Mouse (Mus musculus): ENCODE measurements around the gene Crygn.
"Not testable (repeated sequence)": the region's sequence is repeated elsewhere in the genome, so short reads cannot be mapped to it uniquely, and the experiment has no call there.

Gene Crygn

GRCm38 (mm10) chr5:24757816-24758215 is at the start of gene Crygn:
TSS of gene Crygn (minus strand) at chr5:24758008.
- no peak for DNase-seq

GRCm38 (mm10) chr5:24805222-24805621 is 47.4 kb upstream of the Crygn start:
- no peak for DNase-seq

GRCm38 (mm10) chr5:24804661-24805060 is 46.9 kb upstream of the Crygn start:
- no peak for DNase-seq

GRCm38 (mm10) chr5:24801841-24802624 is 44.2 kb upstream of the Crygn start:
- no peak for DNase-seq

GRCm38 (mm10) chr5:24800416-24800815 is 42.6 kb upstream of the Crygn start:
- peak; percentile 44 for DNase-seq

GRCm38 (mm10) chr5:24798639-24799038 is 40.8 kb upstream of the Crygn start:
- no peak for DNase-seq

- DNase-seq: no peak
Observed at GRCm38 (mm10) chr5:24797858-24798257, 40.0 kb upstream of the Crygn start.

- DNase-seq: no peak
Observed at GRCm38 (mm10) chr5:24792961-24793360, 35.2 kb upstream of the Crygn start.

- DNase-seq: no peak
Observed at GRCm38 (mm10) chr5:24782957-24783356, 25.1 kb upstream of the Crygn start.

- no peak for DNase-seq
Observed at GRCm38 (mm10) chr5:24781048-24781447, 23.2 kb upstream of the Crygn start.

- DNase-seq: no peak
Observed at GRCm38 (mm10) chr5:24779881-24780512, 22.2 kb upstream of the Crygn start.

GRCm38 (mm10) chr5:24779321-24779720 is 21.5 kb upstream of the Crygn start:
- DNase-seq: no peak

- DNase-seq: no peak
Observed at GRCm38 (mm10) chr5:24778843-24779140, 21.0 kb upstream of the Crygn start.

GRCm38 (mm10) chr5:24778082-24778842 is 20.5 kb upstream of the Crygn start:
- DNase-seq: no peak

GRCm38 (mm10) chr5:24776681-24777080 is 18.9 kb upstream of the Crygn start:
- no peak for DNase-seq

GRCm38 (mm10) chr5:24774549-24774948 is 16.7 kb upstream of the Crygn start:
- DNase-seq: not testable (repeated sequence)

- no peak for DNase-seq
Observed at GRCm38 (mm10) chr5:24756931-24757330, 877 bp downstream of the Crygn start.

- DNase-seq: no peak
Observed at GRCm38 (mm10) chr5:24752175-24752498, 5.7 kb downstream of the Crygn start.

- peak; percentile 82 for DNase-seq
Observed at GRCm38 (mm10) chr5:24751305-24752174, 6.3 kb downstream of the Crygn start.

- DNase-seq: peak; percentile 94
Observed at GRCm38 (mm10) chr5:24750321-24751304, 7.2 kb downstream of the Crygn start.

- DNase-seq: no peak
Observed at GRCm38 (mm10) chr5:24749731-24750130, 8.1 kb downstream of the Crygn start.

- no peak for DNase-seq
Observed at GRCm38 (mm10) chr5:24747533-24747932, 10.3 kb downstream of the Crygn start.
